Mouse (Mus musculus) small intestine, adult 2 months (tissue): ENCODE measurements around the gene Spg21.

Experiments used
- CTCF ChIP-seq: fragments of 200-500 bp; IDR thresholded peaks from 2 replicates; pipeline ENCODE4 v1.5.1; 2012; ENCODE audit warnings: low read depth, mild to moderate bottlenecking, control low read depth, inconsistent platforms, low read length, moderate library complexity, mixed read lengths; ENCODE audit not compliant: insufficient replicate concordance, insufficient read length; ENCODE audit errors: extremely low read depth
- POLR2A ChIP-seq: fragments of 200-500 bp; IDR thresholded peaks from 2 replicates; pipeline ENCODE4 v1.6.1; 2012; ENCODE audit warnings: low read depth, mild to moderate bottlenecking, control low read depth, inconsistent platforms, low read length, moderate library complexity

GRCm38 (mm10) chr9:65535789-65536469, 75.2 kb downstream of the Spg21 start:
- TF ChIP-seq CTCF: no peak
- no peak for TF ChIP-seq POLR2A
